Comparison of ENCODE assay signal across 21 mouse cellular contexts in genomic region chr1:58275879-58276278, GRCm38 (mm10). TPM values are rescaled to one million over a fixed set of nuclear protein-coding genes. Genes with fewer than 3 reads are reported as not detected.
DNase-seq lines count a peak whose midpoint lies in the region; ATAC-seq and TF ChIP-seq lines count a peak whose summit lies in the region.
"Had no signal": no experiment of that assay in that cellular context is flagged by ENCODE, and none has a peak within 500 bp of the region (broad histone marks: within the 10 kb centered on the region; RNA-seq: fewer than 3 reads in every experiment).

No protein-coding gene starts in this region.

- peaks cover 4% of the 10 kb centered on the region; the same call in 1 of the 2 replicates for H3K27me3 ChIP-seq in heart, embryonic 12.5 days (replicated peaks)
- H3K27me3 ChIP-seq in midbrain, embryonic 10.5 days (ENCODE audit: low read depth, poor library complexity, severe bottlenecking) = no peaks in the 10 kb centered on the region
- H3K27me3 ChIP-seq in midbrain, postnatal 0 days (ENCODE audit: insufficient read depth, low read length) = no peaks in the 10 kb centered on the region
- H3K27me3 ChIP-seq in embryonic facial prominence, embryonic 11.5 days (ENCODE audit: control insufficient read depth, insufficient read depth, low read length) = no peaks in the 10 kb centered on the region
- H3K27me3 ChIP-seq: forebrain, embryonic 15.5 days; limb, embryonic 13.5 days; liver, embryonic 15.5 days had no signal

- no peaks in the 10 kb centered on the region for H3K36me3 ChIP-seq in heart, embryonic 12.5 days
- H3K36me3 ChIP-seq in midbrain, embryonic 10.5 days = no peaks in the 10 kb centered on the region
- no peaks in the 10 kb centered on the region for H3K36me3 ChIP-seq in midbrain, postnatal 0 days (ENCODE audit: insufficient read depth, low read length)
- no peaks in the 10 kb centered on the region for H3K36me3 ChIP-seq in embryonic facial prominence, embryonic 11.5 days (replicated peaks; ENCODE audit: control insufficient read depth, insufficient read depth, low read depth, low read length)
- H3K36me3 ChIP-seq: forebrain, embryonic 15.5 days; limb, embryonic 13.5 days; liver, embryonic 15.5 days had no signal

- peak overlapping the region; percentile 11; the same call in 1 of the 2 replicates for H3K4me2 ChIP-seq in heart, embryonic 12.5 days
- H3K4me2 ChIP-seq in midbrain, postnatal 0 days (ENCODE audit: low read depth, low read length, poor library complexity, severe bottlenecking) = no peak overlapping the region
- no peak overlapping the region for H3K4me2 ChIP-seq in embryonic facial prominence, embryonic 11.5 days (ENCODE audit: low read depth, low read length)
- H3K4me2 ChIP-seq: forebrain, embryonic 15.5 days; limb, embryonic 13.5 days; liver, embryonic 15.5 days had no signal

- no peak overlapping the region for H3K4me3 ChIP-seq in heart, embryonic 12.5 days
- no peak overlapping the region for H3K4me3 ChIP-seq in midbrain, embryonic 10.5 days
- H3K4me3 ChIP-seq in midbrain, postnatal 0 days (ENCODE audit: low read depth, low read length) = no peak overlapping the region
- no peak overlapping the region for H3K4me3 ChIP-seq in embryonic facial prominence, embryonic 11.5 days (ENCODE audit: low read depth, low read length)
- H3K4me3 ChIP-seq: forebrain, embryonic 15.5 days; limb, embryonic 13.5 days; liver, embryonic 15.5 days had no signal

- TF ChIP-seq CTCF in midbrain, postnatal 0 days (IDR thresholded peaks at IDR 0.05) = no peak

- no peak overlapping the region for H3K9ac ChIP-seq in heart, embryonic 12.5 days
- H3K9ac ChIP-seq in midbrain, postnatal 0 days (replicated peaks; ENCODE audit: low read length, poor library complexity, severe bottlenecking) = no peak overlapping the region
- H3K9ac ChIP-seq in embryonic facial prominence, embryonic 11.5 days (replicated peaks; ENCODE audit: low read length) = no peak overlapping the region
- H3K9ac ChIP-seq: forebrain, embryonic 15.5 days; limb, embryonic 13.5 days; liver, embryonic 15.5 days had no signal

- DNase-seq in heart, adult 8-10 months (ENCODE audit: low spot score) = no peak
- peak; percentile 21 for DNase-seq in midbrain, embryonic 10.5 days (ENCODE audit: low spot score)
- DNase-seq in midbrain, postnatal 0 days (ENCODE audit: low spot score) = no peak
- peak; percentile 7 for DNase-seq in embryonic facial prominence, embryonic 11.5 days (ENCODE audit: low spot score)
- DNase-seq in retina, postnatal 1 day = peak; percentile 24
- DNase-seq in cerebellum, postnatal 14 days = no peak
- no peak for DNase-seq in adrenal gland, adult 8-10 months
- DNase-seq: cerebellum, postnatal 10 days; kidney, adult 8-10 months; lung, postnatal 10 days; right cerebral cortex, postnatal 25 days; thymus, postnatal 14 days had no signal

- peaks cover 3% of the 10 kb centered on the region; the same call in 1 of the 2 replicates for H3K4me1 ChIP-seq in heart, embryonic 12.5 days (replicated peaks)
- peaks cover 9% of the 10 kb centered on the region for H3K4me1 ChIP-seq in midbrain, embryonic 10.5 days
- no peaks in the 10 kb centered on the region for H3K4me1 ChIP-seq in midbrain, postnatal 0 days (ENCODE audit: insufficient read depth, low read length)
- H3K4me1 ChIP-seq in embryonic facial prominence, embryonic 11.5 days (ENCODE audit: control insufficient read depth, insufficient read depth, low read length) = no peaks in the 10 kb centered on the region
- H3K4me1 ChIP-seq: forebrain, embryonic 15.5 days; liver, embryonic 15.5 days had no signal

- no peak overlapping the region for H3K27ac ChIP-seq in heart, embryonic 12.5 days (ENCODE audit: poor library complexity, severe bottlenecking)
- H3K27ac ChIP-seq in midbrain, embryonic 10.5 days (replicated peaks) = peak overlapping the region; percentile 65; the same call in 1 of the 2 replicates
- no peak overlapping the region for H3K27ac ChIP-seq in midbrain, postnatal 0 days (ENCODE audit: low read depth, low read length)
- no peak overlapping the region for H3K27ac ChIP-seq in embryonic facial prominence, embryonic 11.5 days (replicated peaks; ENCODE audit: low read depth, low read length)
- H3K27ac ChIP-seq: forebrain, embryonic 15.5 days; limb, embryonic 13.5 days; liver, embryonic 15.5 days; stomach, postnatal 0 days had no signal

- WGBS in heart, embryonic 12.5 days = 24% methylated on average over 9 of the region's 9 CpGs
- 33% methylated on average over 9 of the region's 9 CpGs for WGBS in midbrain, embryonic 10.5 days
- WGBS in midbrain, postnatal 0 days = 28% methylated on average over 9 of the region's 9 CpGs
- WGBS in embryonic facial prominence, embryonic 11.5 days = 24% methylated on average over 9 of the region's 9 CpGs

- no peak for ATAC-seq in heart, embryonic 12.5 days (ENCODE audit: insufficient number of reproducible peaks, low FRiP score)
- no peak for ATAC-seq in midbrain, postnatal 0 days (ENCODE audit: low FRiP score)
- no peak for ATAC-seq in embryonic facial prominence, embryonic 11.5 days (replicated peaks; ENCODE audit: insufficient number of reproducible peaks, low FRiP score, low TSS enrichment, low read depth)
- ATAC-seq: forebrain, embryonic 15.5 days had no signal

- no peaks in the 10 kb centered on the region for H3K9me3 ChIP-seq in heart, embryonic 12.5 days (replicated peaks)
- no peaks in the 10 kb centered on the region for H3K9me3 ChIP-seq in midbrain, embryonic 10.5 days (replicated peaks)
- H3K9me3 ChIP-seq in midbrain, postnatal 0 days (ENCODE audit: low read length) = no peaks in the 10 kb centered on the region
- no peaks in the 10 kb centered on the region for H3K9me3 ChIP-seq in embryonic facial prominence, embryonic 11.5 days (replicated peaks; ENCODE audit: control insufficient read depth, low read length)
- H3K9me3 ChIP-seq: forebrain, embryonic 15.5 days; limb, embryonic 13.5 days; liver, embryonic 15.5 days had no signal

RNA-seq across cellular contexts. Expression of gene Aox2, which starts 2.2 kb away (rescaled TPM):
- polyA plus RNA-seq in heart, embryonic 12.5 days (2016; fragmentation: Nextera tagmentation; extraction: Ambion mirVana) = not detected in 2 replicates
- total RNA-seq in heart, adult 8-10 months (2022) = not detected
- polyA plus RNA-seq in midbrain, embryonic 10.5 days (2016; fragmentation: Nextera tagmentation; extraction: Ambion mirVana) = not detected in 2 replicates
- 0.16 TPM in 1 of 2 replicates, not detected in the other for total RNA-seq in midbrain, postnatal 0 days (2014; rRNA removed)
- 0.05 TPM in 1 of 2 replicates, not detected in the other for polyA plus RNA-seq in midbrain, postnatal 0 days (2015; fragmentation: Nextera tagmentation; extraction: Ambion mirVana)
- not detected in 2 replicates for polyA plus RNA-seq in embryonic facial prominence, embryonic 11.5 days (2014; fragmentation: Nextera tagmentation; extraction: Ambion mirVana)
- under 1 TPM in 3 of 4 experiments, not detected in 1; 0.06 to 0.15 (median 0.07) TPM for total RNA-seq in adrenal gland, adult 8-10 months (2022)
- total RNA-seq: heart, postnatal 25 days; left cerebral cortex, adult 18-20 months; megakaryocyte-erythroid progenitor cell, adult 5-6 weeks had no signal
- polyA plus RNA-seq: forebrain, embryonic 15.5 days; liver, embryonic 15.5 days; neural tube, embryonic 11.5 days had no signal

Comparison
In these comparisons a context has a peak if more than half of its experiments do, and no peak if none do; other contexts are left out.
1. DNase-seq: peak in midbrain, embryonic 10.5 days (single experiment), embryonic facial prominence, embryonic 11.5 days (single experiment) and retina, postnatal 1 day (single experiment); none in heart, adult 8-10 months (single experiment), midbrain, postnatal 0 days (single experiment), cerebellum, postnatal 14 days (0 of 2) and adrenal gland, adult 8-10 months (single experiment).